Mouse (Mus musculus) E14TG2a.4 (cell line): ENCODE results near the gene Inafm1.

Experiments
- CTCF ChIP-seq: conservative IDR thresholded peaks from 2 replicates; pipeline ENCODE4 v1.5.1; 2014; ENCODE audit warnings: low read length
- NANOG ChIP-seq: IDR thresholded peaks from 2 replicates; pipeline ENCODE4 v1.6.1; 2014; ENCODE audit warnings: borderline replicate concordance, low read length, mixed read lengths

DNA sequence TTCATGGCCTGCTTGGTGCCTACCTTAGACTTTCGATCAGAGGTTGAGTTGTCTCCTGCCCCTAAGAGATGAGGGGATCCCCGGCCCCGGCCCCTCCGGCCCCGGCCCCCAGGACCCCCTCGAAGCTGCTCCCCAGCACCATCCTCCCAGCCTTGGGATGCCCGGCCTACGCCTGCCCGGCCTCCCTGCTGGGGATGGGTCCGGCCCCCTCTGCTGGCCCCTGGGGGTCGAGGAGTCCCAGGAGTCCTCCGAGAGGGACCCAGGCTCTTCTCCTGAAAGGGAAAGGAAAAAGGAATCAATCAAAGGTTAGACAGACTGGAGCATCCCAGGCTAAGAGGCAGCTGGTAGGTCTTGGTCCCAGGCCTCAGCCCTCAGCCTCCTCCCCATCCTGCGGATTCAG lies 8.9 kb upstream of the Inafm1 start:
- TF ChIP-seq CTCF (no peak), NANOG (no peak)
